Mouse (Mus musculus) lung, adult 2 months (tissue): ENCODE measurements around the gene Olfr1442.

Experiments used
- CTCF ChIP-seq: fragments of 200-500 bp; IDR thresholded peaks from 2 replicates; pipeline ENCODE4 v1.5.1; 2011; ENCODE audit warnings: mild to moderate bottlenecking, low read length, control low read depth; ENCODE audit not compliant: insufficient read depth
- POLR2A ChIP-seq: fragments of 200-500 bp; IDR thresholded peaks from 2 replicates; pipeline ENCODE4 v1.6.1; 2011; ENCODE audit warnings: low read depth, mild to moderate bottlenecking, control low read depth, low read length, borderline replicate concordance; ENCODE audit errors: extremely low read depth

DNA sequence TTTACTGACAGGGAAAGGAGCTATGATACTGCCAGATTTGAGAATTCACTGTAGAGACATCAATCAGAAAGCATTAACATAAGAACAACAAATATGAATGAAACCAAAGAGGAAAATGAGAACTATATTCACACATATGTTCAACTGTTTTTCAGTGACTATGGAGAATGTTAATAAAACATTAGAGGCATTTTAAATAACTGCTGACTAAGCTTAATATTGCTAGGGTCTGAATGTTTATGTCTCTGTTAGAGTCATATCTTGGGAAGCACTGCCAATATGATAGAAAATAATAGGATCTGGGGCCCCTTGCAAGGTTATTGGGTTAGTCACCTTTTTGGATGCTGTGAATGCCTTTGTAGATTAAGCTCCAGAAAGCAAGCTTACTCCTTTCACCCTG is 38.7 kb downstream of the Olfr1442 start:
- TF ChIP-seq CTCF (no peak), POLR2A (no peak)
